Mouse (Mus musculus) hindbrain, embryonic 16.5 days (tissue): ENCODE results near the gene Shld2. TPM values are rescaled to one million over a fixed set of nuclear protein-coding genes. Genes with fewer than 3 reads are reported as not detected.

ENCODE experiments used
- ATAC-seq: fragments of 200-750 bp; cut with Nextera tagmentation; 2 replicates; pipeline ENCODE4 v1.8.0; 2017; ENCODE audit warnings: moderate TSS enrichment, moderate library complexity
- H3K27ac ChIP-seq: fragments of 300-500 bp; sonication (generic); 2 replicates; pipeline ENCODE4 v1.5.1; 2014; ENCODE audit warnings: low read depth, mild to moderate bottlenecking, control low read depth, low read length, moderate library complexity
- H3K27me3 ChIP-seq: fragments of 300-500 bp; sonication (generic); replicated peaks from 2 replicates; pipeline ENCODE4 v1.6.1; 2014; ENCODE audit warnings: low read length; ENCODE audit not compliant: control insufficient read depth, insufficient read depth
- H3K36me3 ChIP-seq: fragments of 300-500 bp; sonication (generic); 2 replicates; pipeline ENCODE4 v1.6.1; 2014; ENCODE audit warnings: mild to moderate bottlenecking, low read length, moderate library complexity, mixed read lengths; ENCODE audit not compliant: control insufficient read depth, insufficient read depth
- H3K4me1 ChIP-seq: fragments of 300-500 bp; sonication (generic); 2 replicates; pipeline ENCODE4 v1.6.1; 2014; ENCODE audit warnings: low read depth, low read length; ENCODE audit not compliant: control insufficient read depth, insufficient read depth
- H3K4me2 ChIP-seq: fragments of 300-500 bp; sonication (generic); 2 replicates; pipeline ENCODE4 v1.6.1; 2014; ENCODE audit warnings: mild to moderate bottlenecking, low read length, control low read depth, moderate library complexity
- H3K4me3 ChIP-seq: fragments of 300-500 bp; sonication (generic); 2 replicates; pipeline ENCODE4 v1.5.1; 2014; ENCODE audit warnings: mild to moderate bottlenecking, low read length, control low read depth, moderate library complexity
- H3K9ac ChIP-seq: fragments of 300-500 bp; sonication (generic); 2 replicates; pipeline ENCODE4 v1.6.1; 2014; ENCODE audit warnings: low read depth, mild to moderate bottlenecking, control low read depth, low read length, moderate library complexity
- H3K9me3 ChIP-seq: fragments of 300-500 bp; sonication (generic); 2 replicates; pipeline ENCODE4 v1.6.1; 2014; ENCODE audit warnings: mild to moderate bottlenecking, low read length, moderate library complexity; ENCODE audit not compliant: control insufficient read depth
- WGBS: fragments of 180-500 bp; shearing (Covaris S2); extraction: QIAGEN DNeasy Blood & Tissue Kit; methylation state at CpG from one replicate; pipeline ENCODE4 v1.1.7; 2014; 5-methylcytosine and 5-hydroxymethylcytosine counted together
- polyA plus RNA-seq: library from polyadenylated mRNA; unstranded; fragments of >200 nt; fragmentation: Nextera tagmentation; extraction: Ambion mirVana; gene quantifications from 2 replicates; pipeline ENCODE4 v1.2.1, GENCODE M21; 2015

Gene Shld2
- polyA plus RNA-seq, 1 experiment from 2014 or later, result 5.8 TPM

DNA sequence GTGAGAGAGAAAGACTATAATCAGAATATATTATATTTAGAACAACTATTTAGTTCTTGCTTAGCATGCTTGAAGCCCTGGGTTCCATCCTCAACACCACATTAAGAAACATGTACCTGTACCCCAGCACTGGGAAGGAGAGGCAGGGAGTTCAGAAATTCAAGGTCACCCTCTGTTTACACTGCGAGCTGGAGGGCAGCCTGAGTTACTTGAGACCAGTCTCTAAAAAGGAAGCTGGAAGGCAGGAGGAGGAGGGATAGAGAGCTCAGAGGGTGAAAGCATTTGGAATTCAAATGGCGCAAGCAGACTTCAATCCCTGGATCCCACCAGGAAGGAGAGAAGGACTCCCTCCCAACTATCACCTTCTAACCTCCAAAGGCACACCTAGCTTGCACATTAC lies 12.7 kb downstream of the Shld2 start:
- WGBS, result 55% methylated on average over 2 of the region's 2 CpGs
- no peaks in the 10 kb centered on the region for H3K36me3 ChIP-seq
- H3K27me3 ChIP-seq, result no peaks in the 10 kb centered on the region
- no peak overlapping the region for H3K27ac ChIP-seq
- H3K4me2 ChIP-seq, result no peak overlapping the region
- no peak overlapping the region for H3K4me3 ChIP-seq
- ATAC-seq, result no peak
- H3K9me3 ChIP-seq, result no peaks in the 10 kb centered on the region
- no peaks in the 10 kb centered on the region for H3K4me1 ChIP-seq
- H3K9ac ChIP-seq, result no peak overlapping the region

- Histone ChIP-seq H3K36me3 (no peaks in the 10 kb centered on the region), H3K27me3 (no peaks in the 10 kb centered on the region), H3K9ac (no peak overlapping the region), H3K4me1 (no peaks in the 10 kb centered on the region), H3K4me3 (no peak overlapping the region), H3K4me2 (no peak overlapping the region), H3K27ac (no peak overlapping the region), H3K9me3 (no peaks in the 10 kb centered on the region)
- no peak for ATAC-seq
- 72% methylated on average over 4 of the region's 4 CpGs for WGBS
These were observed 13.3 kb downstream of the Shld2 start for GRCm38 (mm10) chr14:34297038-34297437.

DNA sequence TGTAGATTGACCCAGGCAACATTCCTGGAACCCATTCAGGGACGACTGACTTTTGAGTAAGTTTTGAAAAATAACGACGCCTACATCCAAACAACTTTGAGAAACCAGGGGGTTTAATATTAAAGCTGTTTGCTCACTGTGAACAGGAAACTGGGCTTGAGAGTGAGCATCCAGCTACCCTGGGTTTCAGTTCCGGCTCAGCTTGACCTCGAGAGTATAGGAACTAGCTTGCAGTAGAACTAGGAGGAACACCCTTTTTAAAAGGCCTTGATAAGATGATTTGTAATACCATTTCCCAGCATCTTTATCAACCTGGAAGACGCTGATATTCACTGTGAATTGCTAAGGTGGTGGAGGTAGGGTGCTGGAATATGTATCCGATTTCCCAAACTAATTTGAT lies 13.9 kb downstream of the Shld2 start:
- H3K4me1 ChIP-seq, result no peaks in the 10 kb centered on the region
- no peaks in the 10 kb centered on the region for H3K27me3 ChIP-seq
- H3K4me3 ChIP-seq, result no peak overlapping the region
- H3K9me3 ChIP-seq, result no peaks in the 10 kb centered on the region
- H3K27ac ChIP-seq, result no peak overlapping the region
- H3K36me3 ChIP-seq, result no peaks in the 10 kb centered on the region
- no peak overlapping the region for H3K9ac ChIP-seq
- WGBS, result 87% methylated on average over 7 of the region's 7 CpGs
- ATAC-seq, result no peak
- H3K4me2 ChIP-seq, result no peak overlapping the region

DNA sequence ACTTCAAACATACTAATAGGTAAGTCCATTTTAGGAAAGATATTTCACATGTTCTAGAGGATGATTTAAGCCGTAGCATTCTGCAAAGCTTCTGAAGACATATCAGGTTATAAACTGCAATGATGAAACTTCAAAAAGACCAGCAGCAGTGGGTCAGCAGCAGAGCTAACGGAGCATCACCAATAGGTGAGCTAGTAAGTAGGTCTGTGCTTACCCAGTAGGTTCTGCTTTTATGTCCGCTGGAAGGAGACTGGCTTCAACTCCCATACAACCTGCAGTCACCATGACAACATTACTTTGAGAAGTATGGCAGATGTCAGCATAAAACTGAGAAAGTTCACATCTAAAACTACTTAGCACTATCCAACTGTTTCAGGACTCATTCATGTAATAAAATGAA lies 16.7 kb downstream of the Shld2 start:
- Histone ChIP-seq H3K4me2 (no peak overlapping the region), H3K4me3 (no peak overlapping the region), H3K36me3 (no peaks in the 10 kb centered on the region), H3K9me3 (no peaks in the 10 kb centered on the region), H3K9ac (no peak overlapping the region), H3K27me3 (no peaks in the 10 kb centered on the region), H3K4me1 (no peaks in the 10 kb centered on the region), H3K27ac (no peak overlapping the region)
- WGBS, result 75% methylated on average over 3 of the region's 3 CpGs
- no peak for ATAC-seq

GRCm38 (mm10) chr14:34290229-34290628 lies 20.1 kb downstream of the Shld2 start:
- H3K27ac ChIP-seq, result no peak overlapping the region
- ATAC-seq, result no peak
- WGBS, result 64% methylated on average over 1 of the region's 1 CpGs
- H3K4me1 ChIP-seq, result no peaks in the 10 kb centered on the region
- no peak overlapping the region for H3K4me3 ChIP-seq
- no peak overlapping the region for H3K4me2 ChIP-seq
- no peaks in the 10 kb centered on the region for H3K27me3 ChIP-seq
- no peaks in the 10 kb centered on the region for H3K36me3 ChIP-seq
- no peaks in the 10 kb centered on the region for H3K9me3 ChIP-seq
- no peak overlapping the region for H3K9ac ChIP-seq

DNA sequence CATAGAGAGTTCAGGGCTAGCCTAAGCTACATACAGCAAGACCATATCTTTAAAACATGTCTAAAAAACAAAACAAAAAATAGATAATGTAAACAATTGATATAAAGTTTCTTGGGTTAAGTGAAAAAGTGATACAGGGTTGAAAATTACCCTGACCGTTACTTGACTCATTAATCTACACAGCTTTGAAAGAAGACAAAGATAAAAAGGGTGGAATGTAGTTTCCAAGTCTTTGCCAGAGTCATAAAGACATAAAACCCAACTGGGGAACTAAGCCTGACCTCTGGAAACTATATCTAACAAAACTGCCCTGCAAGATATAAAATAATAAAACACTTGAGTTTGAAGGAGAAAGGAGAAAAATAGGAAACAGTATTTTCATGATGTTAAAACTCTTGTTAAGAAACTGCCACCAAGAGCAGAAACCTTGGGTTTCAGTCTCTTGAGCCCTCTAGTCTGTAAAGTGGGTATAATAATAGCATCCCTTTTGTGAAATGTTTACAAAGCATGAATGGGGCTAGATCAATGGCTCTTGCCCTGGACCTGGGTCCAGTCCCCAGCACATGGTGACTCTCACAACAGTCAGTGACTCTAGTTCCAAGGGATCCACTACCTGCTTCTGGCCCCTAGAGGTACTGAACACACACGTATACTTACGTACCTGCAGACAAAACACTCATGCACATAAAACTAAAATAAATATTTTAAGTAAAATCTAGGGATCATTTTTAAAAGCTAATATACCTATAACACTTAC lies 20.9 kb downstream of the Shld2 start:
- Histone ChIP-seq H3K4me2 (no peak overlapping the region), H3K27me3 (no peaks in the 10 kb centered on the region), H3K36me3 (no peaks in the 10 kb centered on the region), H3K9ac (no peak overlapping the region), H3K4me3 (no peak overlapping the region), H3K27ac (no peak overlapping the region), H3K4me1 (no peaks in the 10 kb centered on the region), H3K9me3 (no peaks in the 10 kb centered on the region)
- ATAC-seq, result no peak
- WGBS, result 89% methylated on average over 3 of the region's 3 CpGs

DNA sequence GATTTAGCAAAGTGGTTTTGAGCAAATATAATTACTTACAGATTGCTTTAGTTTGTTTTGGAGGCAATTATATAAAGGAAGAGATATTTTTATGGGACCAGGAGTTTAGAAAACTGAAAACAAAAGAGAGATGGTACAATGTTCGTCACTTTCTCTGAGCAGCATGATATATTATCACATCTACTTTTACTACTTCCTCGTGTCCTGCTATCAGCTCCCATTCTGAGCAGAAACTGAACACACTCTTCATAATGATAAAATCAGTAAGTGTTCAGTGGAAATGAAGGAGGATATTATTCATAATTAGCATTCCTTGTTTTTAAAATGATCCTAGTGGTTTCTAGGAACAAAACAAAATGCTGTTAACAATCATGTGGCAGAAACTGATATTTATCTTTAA lies 21.9 kb downstream of the Shld2 start:
- Histone ChIP-seq H3K27me3 (no peaks in the 10 kb centered on the region), H3K27ac (no peak overlapping the region), H3K36me3 (no peaks in the 10 kb centered on the region), H3K4me1 (no peaks in the 10 kb centered on the region), H3K4me2 (no peak overlapping the region), H3K9me3 (no peaks in the 10 kb centered on the region), H3K9ac (no peak overlapping the region), H3K4me3 (no peak overlapping the region)
- 87% methylated on average over 2 of the region's 2 CpGs for WGBS
- ATAC-seq, result no peak

DNA sequence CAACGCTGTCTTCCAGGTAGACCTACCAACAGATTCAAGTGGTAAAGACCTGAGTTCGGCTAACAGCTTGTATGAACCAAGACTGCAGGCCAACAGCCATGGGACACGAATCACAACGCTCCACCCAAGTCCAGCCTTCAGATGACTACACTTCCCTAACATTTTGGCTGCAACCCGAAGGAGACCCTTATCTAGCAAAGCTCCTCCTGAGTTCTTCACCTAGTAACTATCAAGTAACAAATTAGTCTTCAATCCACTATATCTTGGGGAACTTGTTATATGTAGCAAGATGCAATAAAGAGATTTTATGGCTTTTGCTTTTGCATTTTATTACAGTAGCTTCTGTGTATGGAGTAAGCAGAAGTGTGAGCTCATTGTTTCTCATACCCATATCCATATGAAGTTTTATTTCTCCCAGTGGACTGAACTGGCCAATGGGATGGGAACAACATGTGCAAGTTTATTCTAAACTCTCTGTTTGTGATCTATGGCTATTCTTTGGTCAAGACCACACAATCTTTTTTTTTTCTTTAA lies 28.5 kb downstream of the Shld2 start:
- no peak overlapping the region for H3K4me2 ChIP-seq
- no peaks in the 10 kb centered on the region for H3K9me3 ChIP-seq
- no peak overlapping the region for H3K4me3 ChIP-seq
- H3K9ac ChIP-seq, result no peak overlapping the region
- H3K36me3 ChIP-seq, result no peaks in the 10 kb centered on the region
- H3K27me3 ChIP-seq, result no peaks in the 10 kb centered on the region
- no peak for ATAC-seq
- 90% methylated on average over 5 of the region's 5 CpGs for WGBS
- H3K4me1 ChIP-seq, result no peaks in the 10 kb centered on the region
- H3K27ac ChIP-seq, result no peak overlapping the region

DNA sequence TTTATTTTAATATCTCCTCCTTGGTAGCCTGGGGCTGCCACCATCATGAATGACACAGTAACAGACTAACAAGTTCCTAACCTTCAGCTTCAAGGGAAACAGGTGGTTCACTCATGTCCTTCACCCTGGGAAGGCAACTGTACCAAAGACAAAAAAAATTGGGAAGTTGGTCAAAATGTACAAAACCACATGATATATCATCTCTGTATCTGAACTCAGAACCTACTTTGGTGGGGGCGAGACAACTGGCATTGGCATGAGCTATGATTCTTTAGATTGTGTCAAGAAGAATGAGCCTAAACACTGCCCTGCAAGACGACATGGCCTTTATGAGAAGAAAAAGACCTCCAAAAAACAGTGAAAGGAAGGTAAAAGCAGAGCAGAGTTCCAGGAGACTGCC lies 29.5 kb downstream of the Shld2 start:
- Histone ChIP-seq H3K27me3 (no peaks in the 10 kb centered on the region), H3K9ac (no peak overlapping the region), H3K4me1 (no peaks in the 10 kb centered on the region), H3K4me2 (no peak overlapping the region), H3K9me3 (no peaks in the 10 kb centered on the region), H3K27ac (no peak overlapping the region), H3K36me3 (no peaks in the 10 kb centered on the region), H3K4me3 (no peak overlapping the region)
- no peak for ATAC-seq
- WGBS, result 89% methylated on average over 2 of the region's 2 CpGs
